Mouse (Mus musculus): Measurements from ENCODE around the gene P2rx5. TPM values are rescaled to one million over a fixed set of nuclear protein-coding genes. Genes with fewer than 3 reads are reported as not detected.

Gene P2rx5
- total RNA-seq, 2 experiments from 2014 or later: 1.8 to 3.0 TPM

Other genes starting within 250 kb of the P2rx5 start
- gene Atp2a3, start 199.3 kb upstream of the P2rx5 start, total RNA-seq (2021): 1 to 10 TPM; 7.9 to 8.1 TPM
- gene P2rx1, start 161.3 kb upstream of the P2rx5 start, total RNA-seq (2021): under 1 TPM; 0.65 to 0.83 TPM
- 10 to 100 TPM; 80.5 to 82.7 TPM for gene Camkk1, start 141.4 kb upstream of the P2rx5 start, total RNA-seq (2021)
- 1 to 10 TPM; 9.4 to 9.7 TPM for gene Ncbp3, start 112.6 kb upstream of the P2rx5 start, total RNA-seq (2021)
- under 1 TPM; 0.21 to 0.45 TPM for gene Itgae, start 69.8 kb upstream of the P2rx5 start, total RNA-seq (2021)
- gene Haspin, start 22.1 kb upstream of the P2rx5 start, total RNA-seq (2021): under 1 TPM; 0.31 to 0.74 TPM
- gene Emc6, start 16.6 kb downstream of the P2rx5 start, total RNA-seq (2021): 10 to 100 TPM; 60.6 to 61.9 TPM
- gene Tax1bp3, start 16.7 kb downstream of the P2rx5 start, total RNA-seq (2021): 10 to 100 TPM; 22.1 to 22.9 TPM
- gene Ctns, start 38.6 kb downstream of the P2rx5 start, total RNA-seq (2021): 10 to 100 TPM; 18.6 to 20.5 TPM
- gene Shpk, start 39.0 kb downstream of the P2rx5 start, total RNA-seq (2021): 1 to 10 TPM; 3.0 to 3.2 TPM
- not detected for gene Trpv1, start 73.9 kb downstream of the P2rx5 start, total RNA-seq (2021)
- under 1 TPM; 0.41 to 0.55 TPM for gene Trpv3, start 107.0 kb downstream of the P2rx5 start, total RNA-seq (2021)
- 1 to 10 TPM; 3.8 to 4.5 TPM for gene Aspa, start 169.2 kb downstream of the P2rx5 start, total RNA-seq (2021)
- not detected for gene Gm49340, start 169.3 kb downstream of the P2rx5 start, total RNA-seq (2021)
- not detected for gene Spata22, start 169.3 kb downstream of the P2rx5 start, total RNA-seq (2021)
- not detected for gene Olfr20, start 190.4 kb downstream of the P2rx5 start, total RNA-seq (2021)
- gene Olfr376, start 210.8 kb downstream of the P2rx5 start, total RNA-seq (2021): not detected
- gene Olfr1, start 239.2 kb downstream of the P2rx5 start, total RNA-seq (2021): not detected